Mouse (Mus musculus) CH12.LX (cell line): ENCODE measurements at regions not wholly inside any gene's neighbourhood (a gene's known extent, or its start where the extent isn't known, plus 50 kb on each side); places are given as distances from the start of the nearest gene placed in this dataset.

ENCODE experiments used
- DNase-seq: peaks from one replicate; pipeline ENCODE4 v3.0.0-alpha.2; 2013; ENCODE audit errors: extremely low read depth
- H3K27ac ChIP-seq: 2 replicates; pipeline ENCODE4 v1.5.1; 2012; ENCODE audit warnings: low read depth, mild to moderate bottlenecking, control low read depth, moderate library complexity; ENCODE audit not compliant: insufficient read depth
- H3K27me3 ChIP-seq: replicated peaks from 2 replicates; pipeline ENCODE3; 2012; ENCODE audit warnings: inconsistent platforms
- H3K36me3 ChIP-seq, 2 experiments: replicated peaks in 1 of 2; 2 replicates each; pipeline versions ENCODE3 to v1.6.1; 2012; ENCODE audit warnings: inconsistent platforms in 1 of 2, low read length in 1 of 2, mild to moderate bottlenecking in 1 of 2, mixed read lengths in 1 of 2, moderate library complexity in 1 of 2; ENCODE audit not compliant: control insufficient read depth in 1 of 2, insufficient read depth in 1 of 2
- H3K4me1 ChIP-seq, 2 experiments: 2 replicates each; pipeline ENCODE4 v1.6.1; 2012; ENCODE audit warnings: inconsistent platforms in 1 of 2, moderate library complexity in 1 of 2; ENCODE audit not compliant: insufficient read depth in 2 of 2, control insufficient read depth in 1 of 2
- H3K4me2 ChIP-seq: 2 replicates; pipeline ENCODE4 v1.6.1; 2012; ENCODE audit warnings: low read depth, mild to moderate bottlenecking, control low read depth; ENCODE audit not compliant: poor library complexity, insufficient read depth, severe bottlenecking
- H3K4me3 ChIP-seq, 3 experiments: fragments of 150-350 bp in 1 of 3; sonication (generic) in 1 of 3; replicated peaks in 1 of 3; 2 replicates each; pipeline versions ENCODE3 to v1.5.1; 2011 to 2012; ENCODE audit warnings: low read depth in 2 of 3, low read length in 2 of 3, mild to moderate bottlenecking in 2 of 3, moderate library complexity in 2 of 3, control low read depth in 1 of 3, improper control_type of control experiment in 1 of 3, inconsistent platforms in 1 of 3, mixed read lengths in 1 of 3; ENCODE audit not compliant: poor library complexity in 1 of 3
- H3K79me2 ChIP-seq: replicated peaks from 2 replicates; pipeline ENCODE4 v1.6.1; 2012; ENCODE audit warnings: mild to moderate bottlenecking, moderate library complexity; ENCODE audit not compliant: control insufficient read depth, poor library complexity, insufficient read depth, severe bottlenecking; ENCODE audit errors: extremely low read depth
- H3K9ac ChIP-seq: 2 replicates; pipeline ENCODE4 v1.6.1; 2012; ENCODE audit warnings: low read depth, mild to moderate bottlenecking, control low read depth, moderate library complexity; ENCODE audit not compliant: insufficient read depth
- H3K9me3 ChIP-seq: replicated peaks from 2 replicates; pipeline ENCODE3; 2012; ENCODE audit warnings: low read length, inconsistent platforms, mixed read lengths
- CHD1 ChIP-seq: IDR thresholded peaks from 2 replicates; pipeline ENCODE4 v1.6.1; 2012; ENCODE audit warnings: low read depth, low read length, improper control_type of control experiment, inconsistent platforms
- CTCF ChIP-seq, 2 experiments: IDR thresholded peaks in 1 of 2; conservative IDR thresholded peaks in 1 of 2; 2 replicates each; pipeline ENCODE4 v1.5.1; 2011 to 2012; ENCODE audit warnings: low read depth in 2 of 2, low read length in 2 of 2, improper control_type of control experiment in 1 of 2, inconsistent platforms in 1 of 2, mild to moderate bottlenecking in 1 of 2, moderate library complexity in 1 of 2
- ELF1 ChIP-seq: IDR thresholded peaks from 2 replicates; pipeline ENCODE4 v1.6.1; 2014; ENCODE audit warnings: low read depth, mild to moderate bottlenecking, inconsistent platforms, low read length, improper control_type of control experiment
- ETS1 ChIP-seq: conservative IDR thresholded peaks from 2 replicates; pipeline ENCODE4 v1.6.1; 2012; ENCODE audit warnings: low read depth, mild to moderate bottlenecking, inconsistent platforms, low read length, improper control_type of control experiment, moderate library complexity
- GABPA ChIP-seq: IDR thresholded peaks from 2 replicates; pipeline ENCODE4 v1.6.1; 2012; ENCODE audit warnings: low read depth, low read length, improper control_type of control experiment, inconsistent platforms; ENCODE audit not compliant: insufficient replicate concordance
- JUND ChIP-seq: conservative IDR thresholded peaks from 2 replicates; pipeline ENCODE4 v1.6.1; 2011; ENCODE audit warnings: low read depth, low read length, improper control_type of control experiment
- KAT2A ChIP-seq: IDR thresholded peaks from 2 replicates; pipeline ENCODE4 v1.6.1; 2012; ENCODE audit warnings: low read length, improper control_type of control experiment, inconsistent platforms; ENCODE audit not compliant: insufficient replicate concordance
- MAX ChIP-seq: IDR thresholded peaks from 2 replicates; pipeline ENCODE4 v1.6.1; 2011; ENCODE audit warnings: low read length, improper control_type of control experiment
- MAZ ChIP-seq: IDR thresholded peaks from 2 replicates; pipeline ENCODE4 v1.6.1; 2012; ENCODE audit warnings: low read depth, mild to moderate bottlenecking, inconsistent platforms, low read length, improper control_type of control experiment, moderate library complexity
- MEF2A ChIP-seq: IDR thresholded peaks from 2 replicates; pipeline ENCODE4 v1.6.1; 2014; ENCODE audit warnings: low read depth, mild to moderate bottlenecking, inconsistent platforms, low read length, improper control_type of control experiment, borderline replicate concordance
- MYC ChIP-seq: IDR thresholded peaks from 2 replicates; pipeline ENCODE4 v1.6.1; 2011; ENCODE audit warnings: low read depth, mild to moderate bottlenecking, improper control_type of control experiment, low read length
- POLR2A ChIP-seq: IDR thresholded peaks from 2 replicates; pipeline ENCODE4 v1.6.1; 2011; ENCODE audit warnings: low read depth, mild to moderate bottlenecking, improper control_type of control experiment, low read length
- POLR2AphosphoS2 ChIP-seq: IDR thresholded peaks from 2 replicates; pipeline ENCODE4 v1.6.1; 2011; ENCODE audit warnings: low read depth, low read length, improper control_type of control experiment
- RAD21 ChIP-seq: IDR thresholded peaks from 2 replicates; pipeline ENCODE4 v1.6.1; 2011; ENCODE audit warnings: low read depth, mild to moderate bottlenecking, low read length, improper control_type of control experiment, moderate library complexity
- RCOR1 ChIP-seq: conservative IDR thresholded peaks from 2 replicates; pipeline ENCODE4 v1.6.1; 2012; ENCODE audit warnings: low read depth, mild to moderate bottlenecking, inconsistent platforms, low read length, improper control_type of control experiment
- TBP ChIP-seq: conservative IDR thresholded peaks from 2 replicates; pipeline ENCODE4 v1.6.1; 2011; ENCODE audit warnings: low read depth, low read length, improper control_type of control experiment
- ZC3H11A ChIP-seq: IDR thresholded peaks from 2 replicates; pipeline ENCODE4 v1.6.1; 2012; ENCODE audit warnings: low read depth, mild to moderate bottlenecking, inconsistent platforms, low read length, improper control_type of control experiment
- ZMIZ1 ChIP-seq: IDR thresholded peaks from 2 replicates; pipeline ENCODE4 v1.6.1; 2012; ENCODE audit warnings: low read depth, mild to moderate bottlenecking, inconsistent platforms, low read length, improper control_type of control experiment
- ZNF384 ChIP-seq: IDR thresholded peaks from 2 replicates; pipeline ENCODE4 v1.6.1; 2012; ENCODE audit warnings: low read depth, low read length, improper control_type of control experiment, inconsistent platforms
- dilution Hi-C: fragments of 300-500 bp; cut with MboI; formaldehyde crosslinking; loops from 2 replicates; pipeline ENCODE4 v1.14.3; 2020; ENCODE audit warnings: low sequenced_read_pairs; ENCODE audit not compliant: extremely low pct_unique_long_range_greater_than_20kb, extremely low pct_ligation_motif_present
- in situ Hi-C: fragments of 300-500 bp; cut with MboI; formaldehyde crosslinking; loops from 3 replicates; pipeline ENCODE4 v1.14.3; 2019; ENCODE audit warnings: low sequenced_read_pairs, low pct_ligation_motif_present, low pct_unique_long_range_greater_than_20kb, mixed read lengths

DNA sequence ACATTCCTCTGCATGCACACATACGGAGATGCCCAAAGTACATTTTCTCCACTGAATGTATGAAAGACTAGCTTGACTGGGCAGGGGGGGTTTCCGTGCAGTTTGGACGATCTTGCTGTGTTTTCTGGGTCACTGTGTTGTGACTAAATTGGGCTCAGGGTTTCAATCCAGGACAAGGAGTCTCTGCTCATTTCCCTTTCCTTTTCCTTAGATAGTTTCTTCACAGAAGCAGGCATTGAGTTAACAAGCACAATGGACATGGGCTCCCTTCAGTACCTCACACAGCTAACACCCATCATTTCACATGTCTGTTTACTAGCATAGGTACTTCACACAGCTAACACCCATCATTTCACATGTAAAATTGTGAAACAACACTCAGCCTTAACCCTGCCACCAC is 73.2 kb upstream of the Ankrd28 start:
- Histone ChIP-seq H3K27me3 (peaks cover 2% of the 10 kb centered on the region), H3K4me1 (no peaks in the 10 kb centered on the region), H3K9ac (no peak overlapping the region), H3K36me3 (no peaks in the 10 kb centered on the region), H3K4me3 (no peak overlapping the region), H3K79me2 (no peaks in the 10 kb centered on the region), H3K4me2 (no peak overlapping the region), H3K27ac (no peak overlapping the region), H3K9me3 (no peaks in the 10 kb centered on the region)
- TF ChIP-seq CTCF (conservative IDR thresholded peaks at IDR 0.05 in 1 of 2, IDR thresholded peaks at IDR 0.05 in 1 of 2; ENCODE audit: low read depth in 2 of 2, low read length in 2 of 2) = no peak
- TF ChIP-seq KAT2A = no peak
- TF ChIP-seq POLR2AphosphoS2 = no peak
- no peak for TF ChIP-seq RCOR1
- TF ChIP-seq ELF1 = no peak
- TF ChIP-seq TBP = no peak
- TF ChIP-seq MYC = no peak
- TF ChIP-seq ZMIZ1 = no peak
- no peak for TF ChIP-seq ETS1
- no peak for TF ChIP-seq GABPA
- TF ChIP-seq RAD21 = no peak
- no peak for TF ChIP-seq CHD1
- TF ChIP-seq MEF2A = no peak
- no peak for TF ChIP-seq MAX
- no peak for TF ChIP-seq JUND
- no peak for TF ChIP-seq MAZ
- TF ChIP-seq POLR2A = no peak
- TF ChIP-seq ZC3H11A = no peak
- dilution Hi-C loops = no loop called here
- in situ Hi-C loops = no loop called here
- no peak for DNase-seq

GRCm38 (mm10) chr14:31908591-31908990 is 78.1 kb upstream of the Ankrd28 start:
- Histone ChIP-seq H3K4me2 (no peak overlapping the region), H3K9me3 (no peaks in the 10 kb centered on the region), H3K36me3 (no peaks in the 10 kb centered on the region), H3K9ac (no peak overlapping the region), H3K4me3 (no peak overlapping the region), H3K79me2 (no peaks in the 10 kb centered on the region), H3K4me1 (no peaks in the 10 kb centered on the region), H3K27me3 (no peaks in the 10 kb centered on the region), H3K27ac (no peak overlapping the region)
- in situ Hi-C loops (no loop called here), dilution Hi-C loops (no loop called here)
- TF ChIP-seq POLR2AphosphoS2 (no peak), ZNF384 (no peak)
- no peak for DNase-seq
